Mouse (Mus musculus): Measurements from ENCODE around the gene Podxl2.

DNA sequence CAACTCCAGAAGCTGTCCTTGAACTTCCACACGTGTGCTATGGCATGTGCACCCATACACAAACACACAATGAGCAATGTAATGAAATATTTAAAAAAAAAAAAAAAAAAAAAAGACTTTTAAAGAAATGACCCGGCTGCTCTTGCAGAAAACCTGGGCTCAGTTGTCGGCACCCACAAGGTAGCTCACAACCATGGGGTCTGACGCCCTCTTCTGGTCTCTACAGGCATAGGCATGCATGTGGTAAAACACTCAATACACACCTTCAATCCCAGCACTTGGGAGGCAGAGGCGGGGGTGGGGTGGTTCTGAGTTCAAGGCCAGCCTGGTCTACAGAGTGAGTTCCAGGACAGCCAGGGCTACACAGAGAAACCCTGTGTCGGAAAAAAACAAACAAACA lies 21.1 kb upstream of the Podxl2 start:
- TF ChIP-seq MAX (IDR thresholded peaks at IDR 0.05) (no peak), CTCF (IDR thresholded peaks at IDR 0.05; ENCODE audit: control insufficient read depth, insufficient read depth, insufficient read length) (no peak), MYOG (IDR thresholded peaks at IDR 0.05; ENCODE audit: control insufficient read depth, extremely low read depth, insufficient read length) (no peak)

All from C2C12 (cell line).